Mouse (Mus musculus): ENCODE results near the gene Rhobtb1. TPM values are rescaled to one million over a fixed set of nuclear protein-coding genes. Genes with fewer than 3 reads are reported as not detected.

Gene Rhobtb1
- total RNA-seq, 2 experiments from 2014 or later, result 1.4 TPM; not detected in 1

GRCm38 (mm10) chr10:69305600-69305999, 154.4 kb downstream of the Rhobtb1 start:
- no peak for ATAC-seq (replicated peaks; ENCODE audit: low FRiP score, poor library complexity, severe bottlenecking)

- peak; percentile 49; the same call in 1 of the 2 replicates for ATAC-seq (replicated peaks; ENCODE audit: low FRiP score, poor library complexity, severe bottlenecking)
Observed at GRCm38 (mm10) chr10:69306205-69306604, 155.0 kb downstream of the Rhobtb1 start.

GRCm38 (mm10) chr10:69307067-69307466, 155.8 kb downstream of the Rhobtb1 start:
- ATAC-seq (replicated peaks; ENCODE audit: low FRiP score, poor library complexity, severe bottlenecking), result no peak; the same call in 1 of the 2 replicates

- no peak for ATAC-seq (replicated peaks; ENCODE audit: low FRiP score, poor library complexity, severe bottlenecking)
Observed at GRCm38 (mm10) chr10:69309109-69309508, 157.9 kb downstream of the Rhobtb1 start.

GRCm38 (mm10) chr10:69311867-69312266, 160.6 kb downstream of the Rhobtb1 start:
- no peak for ATAC-seq (replicated peaks; ENCODE audit: low FRiP score, poor library complexity, severe bottlenecking)

- no peak for ATAC-seq (replicated peaks; ENCODE audit: low FRiP score, poor library complexity, severe bottlenecking)
Observed at GRCm38 (mm10) chr10:69313944-69314343, 162.7 kb downstream of the Rhobtb1 start.

- no peak for ATAC-seq (replicated peaks; ENCODE audit: low FRiP score, poor library complexity, severe bottlenecking)
Observed at GRCm38 (mm10) chr10:69318514-69318913, 167.3 kb downstream of the Rhobtb1 start.

- peak; percentile 57; the same call in 1 of the 2 replicates for ATAC-seq (replicated peaks; ENCODE audit: low FRiP score, poor library complexity, severe bottlenecking)
Observed at GRCm38 (mm10) chr10:69320667-69321518, 169.7 kb downstream of the Rhobtb1 start.

GRCm38 (mm10) chr10:69321519-69322035, 170.3 kb downstream of the Rhobtb1 start:
- ATAC-seq (replicated peaks; ENCODE audit: low FRiP score, poor library complexity, severe bottlenecking), result no peak

- no peak for ATAC-seq (replicated peaks; ENCODE audit: low FRiP score, poor library complexity, severe bottlenecking)
Observed at GRCm38 (mm10) chr10:69323986-69324385, 172.8 kb downstream of the Rhobtb1 start.

GRCm38 (mm10) chr10:69324816-69325215, 173.6 kb downstream of the Rhobtb1 start:
- no peak for ATAC-seq (replicated peaks; ENCODE audit: low FRiP score, poor library complexity, severe bottlenecking)

- no peak for ATAC-seq (replicated peaks; ENCODE audit: low FRiP score, poor library complexity, severe bottlenecking)
Observed at GRCm38 (mm10) chr10:69326433-69326832, 175.2 kb downstream of the Rhobtb1 start.

GRCm38 (mm10) chr10:69327362-69327761, 176.1 kb downstream of the Rhobtb1 start:
- no peak for ATAC-seq (replicated peaks; ENCODE audit: low FRiP score, poor library complexity, severe bottlenecking)

- no peak for ATAC-seq (replicated peaks; ENCODE audit: low FRiP score, poor library complexity, severe bottlenecking)
Observed at GRCm38 (mm10) chr10:69328029-69328655, 176.9 kb downstream of the Rhobtb1 start.

GRCm38 (mm10) chr10:69328656-69329046, 177.4 kb downstream of the Rhobtb1 start:
- peak; percentile 90 for ATAC-seq (replicated peaks; ENCODE audit: low FRiP score, poor library complexity, severe bottlenecking)

GRCm38 (mm10) chr10:69331231-69331630, 180.0 kb downstream of the Rhobtb1 start:
- no peak for ATAC-seq (replicated peaks; ENCODE audit: low FRiP score, poor library complexity, severe bottlenecking)

- ATAC-seq (replicated peaks; ENCODE audit: low FRiP score, poor library complexity, severe bottlenecking), result no peak
Observed at GRCm38 (mm10) chr10:69333212-69333611, 182.0 kb downstream of the Rhobtb1 start.

GRCm38 (mm10) chr10:69334271-69335194, 183.3 kb downstream of the Rhobtb1 start:
- no peak for ATAC-seq (replicated peaks; ENCODE audit: low FRiP score, poor library complexity, severe bottlenecking)

GRCm38 (mm10) chr10:69335195-69335536, 183.9 kb downstream of the Rhobtb1 start:
- ATAC-seq (replicated peaks; ENCODE audit: low FRiP score, poor library complexity, severe bottlenecking), result no peak

GRCm38 (mm10) chr10:69335611-69336010, 184.4 kb downstream of the Rhobtb1 start:
- ATAC-seq (replicated peaks; ENCODE audit: low FRiP score, poor library complexity, severe bottlenecking), result no peak
